Mouse (Mus musculus): ENCODE data around the gene Stradb. TPM values are rescaled to one million over a fixed set of nuclear protein-coding genes. Genes with fewer than 3 reads are reported as not detected.
"Not testable (repeated sequence)": the region's sequence is repeated elsewhere in the genome, so short reads cannot be mapped to it uniquely, and the experiment has no call there.

The Stradb gene
- total RNA-seq, 1 experiment from 2014 or later = 15.0 TPM

DNA sequence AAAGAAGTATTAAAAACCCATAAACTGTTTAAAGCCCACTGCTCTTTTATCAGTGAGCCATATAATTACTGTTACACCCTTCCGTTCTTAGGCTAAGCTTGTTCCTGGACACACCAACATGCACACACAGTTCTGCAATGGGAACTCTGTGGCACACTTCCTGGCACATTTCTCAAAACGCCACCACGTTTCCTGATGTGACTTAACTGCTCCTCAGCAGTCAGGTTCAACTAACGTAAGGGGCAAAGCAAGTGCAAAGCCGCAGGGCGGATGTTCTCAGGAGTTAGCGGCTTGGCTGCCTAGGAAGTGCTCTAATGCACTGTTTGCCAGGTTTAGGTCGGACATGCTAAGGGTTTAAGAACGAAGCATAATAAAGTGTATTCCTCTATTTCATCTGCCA is 17.1 kb upstream of the Stradb start:
- ATAC-seq (replicated peaks in 1 of 2; ENCODE audit: insufficient read depth in 1 of 2, low FRiP score in 2 of 2, low TSS enrichment in 1 of 2, low read depth in 1 of 2, poor library complexity in 2 of 2, severe bottlenecking in 2 of 2) = peak; percentile 80 to 82

DNA sequence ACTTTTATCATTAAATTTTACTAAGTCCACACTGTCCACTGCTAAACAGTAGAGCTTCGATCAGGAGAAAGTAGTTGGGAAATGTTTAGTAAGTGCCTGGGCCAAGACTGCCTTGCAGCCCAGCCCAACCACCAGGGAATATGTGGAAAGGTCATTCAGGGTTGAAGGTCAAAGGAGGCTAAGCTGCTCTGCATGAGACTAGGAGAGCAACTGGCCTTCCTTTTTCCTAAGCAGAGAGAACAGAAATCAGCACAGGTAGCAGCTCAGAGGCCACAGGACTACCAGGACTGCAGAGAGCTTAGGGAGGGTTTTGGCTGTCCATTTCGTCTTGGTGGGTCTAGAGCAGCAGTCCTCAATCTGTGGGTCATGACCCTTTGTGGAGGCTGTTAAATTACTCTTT is 15.4 kb upstream of the Stradb start:
- ATAC-seq (replicated peaks in 1 of 2; ENCODE audit: insufficient read depth in 1 of 2, low FRiP score in 2 of 2, low TSS enrichment in 1 of 2, low read depth in 1 of 2, poor library complexity in 2 of 2, severe bottlenecking in 2 of 2) = no peak

DNA sequence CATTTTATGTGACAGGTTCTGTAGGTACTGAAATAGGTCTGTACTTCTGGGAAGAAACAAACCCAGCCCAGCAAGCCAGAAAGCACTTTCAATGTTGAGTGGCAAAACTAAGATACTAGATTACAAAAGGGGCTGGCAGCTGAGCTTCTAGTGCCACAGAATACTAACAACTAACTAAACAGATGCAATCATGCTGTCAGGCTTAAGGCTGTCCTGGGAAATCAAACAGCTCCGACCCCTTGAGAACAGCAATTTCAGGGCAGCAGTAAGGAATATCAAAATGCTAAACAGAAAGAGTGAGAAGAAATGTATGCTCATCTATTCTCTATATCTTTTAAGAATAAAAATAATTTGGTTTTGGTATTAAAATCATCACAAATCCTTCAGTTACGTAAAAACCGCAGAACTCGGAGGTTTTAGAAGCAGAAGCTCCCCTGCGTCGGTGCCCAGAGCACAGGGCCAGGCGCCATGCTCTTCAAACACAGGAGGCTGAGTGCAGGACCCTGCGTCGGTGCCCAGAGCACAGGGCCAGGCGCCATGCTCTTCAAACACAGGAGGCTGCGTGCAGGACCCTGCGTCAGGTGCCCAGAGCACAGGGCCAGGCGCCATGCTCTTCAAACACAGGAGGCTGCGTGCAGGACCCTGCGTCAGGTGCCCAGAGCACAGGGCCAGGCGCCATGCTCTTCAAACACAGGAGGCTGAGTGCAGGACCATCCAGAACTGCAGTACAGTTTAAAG is 14.4 kb upstream of the Stradb start:
- not testable (repeated sequence) for ATAC-seq (replicated peaks in 1 of 2; ENCODE audit: insufficient read depth in 1 of 2, low FRiP score in 2 of 2, low TSS enrichment in 1 of 2, low read depth in 1 of 2, poor library complexity in 2 of 2, severe bottlenecking in 2 of 2)

DNA sequence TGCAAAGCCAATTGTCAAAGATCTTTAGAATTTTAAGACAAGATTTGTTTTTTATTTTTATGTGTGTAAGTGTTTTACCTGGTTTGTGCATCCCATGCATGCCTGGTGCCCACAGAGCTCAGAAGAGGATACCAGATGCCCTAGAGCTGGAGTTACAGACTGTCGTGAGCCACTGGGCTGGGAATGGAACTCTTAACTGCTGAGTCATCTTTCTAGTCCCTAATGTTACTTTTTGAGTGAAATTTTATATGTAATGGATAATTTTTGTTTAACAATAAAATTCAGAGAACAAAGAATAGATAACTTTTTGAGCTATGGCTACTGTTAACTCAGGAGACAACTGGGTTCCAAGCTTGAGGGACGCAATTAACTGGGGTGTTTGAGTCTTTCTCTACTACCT is 13.6 kb upstream of the Stradb start:
- ATAC-seq (replicated peaks in 1 of 2; ENCODE audit: insufficient read depth in 1 of 2, low FRiP score in 2 of 2, low TSS enrichment in 1 of 2, low read depth in 1 of 2, poor library complexity in 2 of 2, severe bottlenecking in 2 of 2) = no peak

DNA sequence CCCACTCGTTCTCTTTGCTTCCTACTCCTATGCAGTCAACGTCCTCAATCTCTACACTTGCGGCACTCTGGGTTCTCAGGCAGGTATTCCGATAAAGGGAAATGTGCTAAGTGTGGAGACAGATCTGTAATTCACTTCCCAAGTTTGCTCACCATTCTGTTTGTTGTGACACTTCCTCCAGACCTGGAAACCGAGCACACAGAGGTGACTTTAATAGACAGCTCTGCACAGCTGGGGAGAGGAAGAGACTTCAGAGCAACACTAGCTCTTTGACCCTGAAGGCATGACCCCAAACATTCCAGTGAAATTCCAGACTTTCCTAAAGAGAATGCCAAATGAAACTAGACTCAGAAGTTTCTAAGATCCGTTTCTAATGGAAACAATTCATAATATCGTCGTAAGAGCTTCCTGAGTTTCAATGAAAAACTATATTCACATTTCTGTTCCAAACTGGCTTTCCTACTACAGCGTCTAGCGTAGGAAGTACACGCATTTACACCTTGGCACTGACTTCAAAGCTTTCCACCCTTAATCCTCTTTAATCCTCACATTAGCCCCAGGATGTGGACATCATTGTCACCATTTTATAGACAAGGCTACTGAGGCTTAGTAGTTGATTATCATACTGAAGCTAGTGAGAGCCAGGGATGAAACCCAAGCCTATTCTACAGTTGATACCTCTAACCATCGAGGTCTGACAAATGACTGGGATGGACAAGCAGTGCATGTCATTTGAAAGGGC is 12.0 kb upstream of the Stradb start:
- ATAC-seq (replicated peaks in 1 of 2; ENCODE audit: insufficient read depth in 1 of 2, low FRiP score in 2 of 2, low TSS enrichment in 1 of 2, low read depth in 1 of 2, poor library complexity in 2 of 2, severe bottlenecking in 2 of 2) = peak in 1 of 2 experiments; percentile 30; a peak in 1 of 4 replicates

DNA sequence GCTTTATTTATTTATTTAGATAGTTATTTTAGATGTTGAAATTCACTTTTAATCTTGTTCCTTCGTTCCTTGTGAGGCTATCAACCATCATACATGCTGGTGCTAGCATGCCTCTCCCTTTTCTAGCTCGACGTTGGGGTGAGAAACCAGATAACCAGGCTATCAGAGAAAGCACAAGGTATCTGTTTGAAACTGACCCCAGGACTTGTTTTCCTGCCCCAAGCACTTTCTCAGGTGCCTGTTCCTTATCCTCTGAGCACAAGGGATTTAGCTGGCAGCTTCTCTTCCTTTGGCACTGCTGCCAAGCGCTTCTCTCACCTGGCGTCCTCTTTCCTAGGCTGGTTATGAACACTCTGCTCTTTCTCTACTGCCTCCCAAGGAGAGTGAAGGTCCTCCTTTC is 10.9 kb upstream of the Stradb start:
- ATAC-seq (replicated peaks in 1 of 2; ENCODE audit: insufficient read depth in 1 of 2, low FRiP score in 2 of 2, low TSS enrichment in 1 of 2, low read depth in 1 of 2, poor library complexity in 2 of 2, severe bottlenecking in 2 of 2) = peak in 1 of 2 experiments; percentile 9; a peak in 1 of 4 replicates

DNA sequence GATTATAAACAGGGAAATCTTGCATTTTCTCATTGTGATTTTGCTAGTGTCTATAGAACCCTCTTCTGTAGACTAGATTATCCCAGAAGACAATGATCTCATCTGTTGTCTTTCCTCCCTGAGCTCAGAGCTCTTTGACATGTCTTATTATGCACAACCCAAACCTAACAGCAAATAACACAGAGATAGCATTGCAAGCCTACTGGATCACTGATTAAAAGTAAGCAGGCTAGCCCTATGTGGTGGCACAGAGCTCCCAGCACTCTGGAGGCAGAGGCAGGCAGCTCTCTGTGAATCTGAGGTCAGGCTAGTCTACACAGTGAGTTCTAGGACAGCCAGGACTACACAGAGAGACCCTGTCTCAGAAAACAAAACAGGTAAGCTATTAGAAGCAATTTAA is 10.5 kb upstream of the Stradb start:
- ATAC-seq (replicated peaks in 1 of 2; ENCODE audit: insufficient read depth in 1 of 2, low FRiP score in 2 of 2, low TSS enrichment in 1 of 2, low read depth in 1 of 2, poor library complexity in 2 of 2, severe bottlenecking in 2 of 2) = no peak

DNA sequence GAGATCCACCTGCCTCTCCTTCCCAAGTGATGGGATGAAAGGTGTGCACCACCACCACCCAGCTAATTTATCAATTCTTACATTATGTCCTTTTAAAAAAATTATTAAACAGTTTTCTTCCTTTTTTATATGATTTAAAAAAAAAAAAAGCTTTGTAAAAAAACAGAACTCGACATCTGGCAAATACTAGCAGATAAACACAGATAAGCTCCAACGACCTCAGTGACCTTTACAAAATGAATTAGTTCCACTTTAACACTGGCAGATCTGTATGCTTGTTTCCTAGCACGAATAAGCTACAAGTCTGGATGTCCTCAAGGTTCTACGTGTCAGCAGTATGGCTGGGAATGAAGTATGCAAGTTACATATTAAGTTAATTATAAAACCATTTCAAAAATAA is 5.8 kb upstream of the Stradb start:
- no peak for ATAC-seq (replicated peaks in 1 of 2; ENCODE audit: insufficient read depth in 1 of 2, low FRiP score in 2 of 2, low TSS enrichment in 1 of 2, low read depth in 1 of 2, poor library complexity in 2 of 2, severe bottlenecking in 2 of 2)

DNA sequence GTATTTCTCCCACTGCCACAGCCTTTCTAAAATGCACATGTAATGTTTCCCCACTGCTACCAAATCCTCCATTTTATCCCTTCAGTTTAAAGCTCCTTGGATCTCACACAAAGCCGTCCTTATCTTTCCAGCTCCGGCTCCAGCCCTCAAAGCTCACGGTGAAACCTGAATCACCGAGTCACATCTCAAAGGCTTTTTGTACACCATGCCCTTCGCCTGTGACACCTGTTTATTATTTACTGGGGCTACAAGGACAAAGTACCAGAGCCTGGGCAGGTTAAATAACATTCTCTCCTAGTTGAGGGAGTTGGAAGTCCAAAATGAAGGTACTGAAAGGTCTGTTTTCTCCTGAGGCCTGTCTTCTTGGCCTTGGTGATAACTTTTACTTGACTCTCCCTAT is 3.3 kb upstream of the Stradb start:
- ATAC-seq (replicated peaks in 1 of 2; ENCODE audit: insufficient read depth in 1 of 2, low FRiP score in 2 of 2, low TSS enrichment in 1 of 2, low read depth in 1 of 2, poor library complexity in 2 of 2, severe bottlenecking in 2 of 2) = no peak

DNA sequence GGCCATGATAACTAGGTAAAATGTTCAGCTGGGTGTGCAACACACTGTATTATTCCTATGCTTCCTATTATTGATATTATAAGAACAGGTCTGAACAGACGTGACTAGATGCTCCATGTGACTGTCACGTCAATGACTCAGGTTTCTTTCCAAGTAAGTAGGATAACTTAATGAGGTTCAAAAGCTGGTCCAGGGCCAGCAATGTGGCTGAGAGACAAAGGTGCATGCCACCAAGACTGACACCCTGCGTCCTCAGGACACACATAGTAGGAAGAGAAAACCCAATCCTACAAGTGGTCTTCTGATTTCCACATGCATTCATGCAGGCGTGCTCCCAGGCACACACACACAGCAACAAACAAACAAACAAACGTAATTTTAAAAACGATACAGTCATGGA is 2.2 kb upstream of the Stradb start:
- no peak for ATAC-seq (replicated peaks in 1 of 2; ENCODE audit: insufficient read depth in 1 of 2, low FRiP score in 2 of 2, low TSS enrichment in 1 of 2, low read depth in 1 of 2, poor library complexity in 2 of 2, severe bottlenecking in 2 of 2)

DNA sequence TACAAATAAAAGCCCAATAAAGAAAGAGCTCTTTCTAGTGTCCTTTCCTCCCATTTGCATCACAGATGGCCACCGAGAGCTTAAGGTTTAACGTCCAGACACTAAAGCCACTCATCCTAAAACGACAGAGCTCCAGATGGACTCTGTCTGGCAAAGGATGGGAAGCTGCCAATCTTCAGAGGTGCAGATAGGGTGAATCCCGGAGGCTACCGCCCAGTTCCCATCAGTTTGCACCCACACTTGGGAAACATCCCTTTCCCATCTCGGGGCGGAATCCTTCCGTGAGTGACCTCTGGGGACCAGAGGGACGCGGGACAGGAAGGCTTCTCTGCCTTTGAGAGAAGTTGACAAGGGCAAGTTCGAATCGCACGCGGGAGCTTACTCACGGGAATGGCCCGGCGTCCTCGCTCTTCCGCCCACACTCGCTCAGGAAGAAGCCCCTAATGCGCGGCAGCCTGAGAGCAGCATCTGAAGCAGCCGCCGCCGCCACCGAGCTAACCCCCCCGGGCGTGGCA is 414 bp upstream of the Stradb start:
- ATAC-seq (replicated peaks in 1 of 2; ENCODE audit: insufficient read depth in 1 of 2, low FRiP score in 2 of 2, low TSS enrichment in 1 of 2, low read depth in 1 of 2, poor library complexity in 2 of 2, severe bottlenecking in 2 of 2) = no peak

DNA sequence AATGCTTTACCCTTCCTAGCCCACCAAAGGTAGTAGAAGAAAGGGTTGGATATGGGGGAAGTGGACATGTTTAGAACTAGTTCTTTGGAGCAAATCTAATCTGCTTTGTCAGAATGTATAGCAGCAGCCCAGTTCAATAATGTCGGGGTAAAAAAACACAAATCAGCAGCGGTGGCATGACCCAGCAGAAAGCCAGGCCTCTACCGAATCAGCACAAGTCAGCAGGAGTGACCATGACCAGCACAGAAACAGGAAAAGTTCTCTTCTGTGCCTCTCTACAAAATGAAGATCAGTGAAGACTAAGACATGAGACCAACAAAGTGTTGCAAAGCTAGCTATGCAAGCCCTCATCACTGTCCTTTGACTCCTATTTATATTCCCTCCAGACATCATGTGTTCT is 9.0 kb downstream of the Stradb start:
- ATAC-seq (replicated peaks in 1 of 2; ENCODE audit: insufficient read depth in 1 of 2, low FRiP score in 2 of 2, low TSS enrichment in 1 of 2, low read depth in 1 of 2, poor library complexity in 2 of 2, severe bottlenecking in 2 of 2) = no peak

DNA sequence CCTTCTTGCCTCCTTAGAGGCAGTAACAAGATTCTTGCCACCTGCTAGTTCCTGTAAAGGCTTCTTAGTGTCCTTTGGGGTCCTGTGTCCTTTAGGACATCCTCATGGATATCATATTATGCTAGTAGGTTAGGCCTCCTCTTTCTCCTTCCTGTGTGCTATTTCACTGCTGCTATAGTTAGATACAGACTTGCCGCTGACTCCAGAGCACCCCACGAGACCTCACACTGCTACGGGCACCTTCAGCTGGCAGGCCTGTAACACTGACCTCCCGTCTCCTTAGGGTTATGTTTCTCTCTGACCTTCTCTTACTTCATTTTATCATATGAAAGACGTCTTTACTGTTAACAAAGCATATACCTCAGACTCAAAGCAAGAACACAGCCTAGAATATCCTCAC is 11.3 kb downstream of the Stradb start:
- ATAC-seq (replicated peaks in 1 of 2; ENCODE audit: insufficient read depth in 1 of 2, low FRiP score in 2 of 2, low TSS enrichment in 1 of 2, low read depth in 1 of 2, poor library complexity in 2 of 2, severe bottlenecking in 2 of 2) = no peak

DNA sequence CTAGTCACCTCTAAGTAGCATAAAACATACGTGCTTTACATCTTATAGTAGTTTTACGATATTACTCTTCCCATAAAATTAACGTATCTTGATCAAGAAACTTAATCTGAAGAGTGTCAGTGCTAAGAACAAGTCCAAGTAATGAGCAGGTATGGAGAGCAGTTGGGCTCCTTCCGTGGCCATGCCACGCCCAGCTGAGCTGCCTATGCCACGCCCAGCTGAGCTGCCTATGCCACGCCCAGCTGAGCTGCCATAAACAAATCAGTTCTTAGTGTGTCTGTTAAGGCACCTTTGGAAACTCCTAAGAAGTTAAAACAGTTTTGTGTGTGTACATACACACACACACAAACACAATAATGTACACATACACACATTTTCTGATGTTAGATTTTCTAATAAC is 19.8 kb downstream of the Stradb start:
- no peak for ATAC-seq (replicated peaks in 1 of 2; ENCODE audit: insufficient read depth in 1 of 2, low FRiP score in 2 of 2, low TSS enrichment in 1 of 2, low read depth in 1 of 2, poor library complexity in 2 of 2, severe bottlenecking in 2 of 2)

DNA sequence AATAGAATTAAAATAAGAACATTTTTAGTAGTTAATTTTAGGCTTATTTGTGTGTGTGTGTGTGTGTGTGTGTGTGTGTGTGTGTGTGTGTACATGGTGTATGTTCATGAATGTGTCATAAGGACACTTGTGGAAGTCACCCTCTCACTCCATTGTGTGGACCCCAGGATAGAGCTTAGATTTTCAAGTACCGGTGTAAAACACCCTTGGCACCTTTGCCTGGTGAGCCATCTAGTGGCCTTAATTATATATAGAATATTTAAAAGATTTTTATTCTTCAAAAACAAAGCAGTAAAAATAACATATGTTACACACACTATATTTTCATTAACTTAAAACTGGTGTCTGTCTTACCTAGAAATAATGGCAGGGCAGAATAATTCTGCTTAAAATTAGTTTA is 20.4 kb downstream of the Stradb start:
- ATAC-seq (replicated peaks in 1 of 2; ENCODE audit: insufficient read depth in 1 of 2, low FRiP score in 2 of 2, low TSS enrichment in 1 of 2, low read depth in 1 of 2, poor library complexity in 2 of 2, severe bottlenecking in 2 of 2) = no peak

DNA sequence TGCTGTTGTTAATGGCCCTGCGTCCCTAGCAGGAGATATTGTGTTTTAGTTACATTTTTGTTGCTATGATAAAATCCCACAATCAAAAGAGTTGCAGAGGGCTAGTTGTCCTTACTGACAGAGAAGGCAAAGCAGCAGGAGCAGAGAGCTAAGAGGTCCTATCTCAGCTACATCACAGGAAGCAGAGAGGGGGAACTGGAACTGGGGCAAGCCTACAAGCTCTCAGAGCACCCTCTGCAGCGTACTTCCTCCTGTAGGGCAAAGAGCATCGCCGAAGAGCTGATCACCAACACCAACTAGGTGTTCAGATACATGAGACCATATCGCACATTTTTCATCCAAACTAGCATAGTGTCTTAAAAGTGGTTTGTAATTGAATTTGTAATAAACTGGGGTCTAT is 22.0 kb downstream of the Stradb start:
- peak in 1 of 2 experiments; percentile 56; a peak in 1 of 4 replicates for ATAC-seq (replicated peaks in 1 of 2; ENCODE audit: insufficient read depth in 1 of 2, low FRiP score in 2 of 2, low TSS enrichment in 1 of 2, low read depth in 1 of 2, poor library complexity in 2 of 2, severe bottlenecking in 2 of 2)

DNA sequence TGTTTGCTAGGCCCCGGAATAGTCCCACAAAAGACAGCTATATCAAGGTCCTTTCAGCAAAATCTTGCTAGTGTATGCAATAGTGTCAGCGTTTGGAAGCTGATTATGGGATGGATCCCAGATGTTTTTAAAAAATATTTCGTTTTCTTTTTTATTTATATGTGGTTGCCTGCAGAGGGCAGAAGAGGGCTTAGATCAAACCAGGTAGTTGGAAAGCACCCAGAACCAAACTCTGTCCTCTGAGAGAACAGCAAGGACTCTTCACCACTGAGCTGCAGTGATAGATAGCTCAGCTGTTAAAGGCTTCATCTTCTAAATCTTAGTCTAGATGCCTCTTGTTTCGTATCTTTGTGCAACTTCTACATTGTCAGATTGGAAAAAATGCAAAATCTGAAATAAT is 35.9 kb downstream of the Stradb start:
- peak in 1 of 2 experiments; percentile 65; a peak in 3 of 4 replicates for ATAC-seq (replicated peaks in 1 of 2; ENCODE audit: insufficient read depth in 1 of 2, low FRiP score in 2 of 2, low TSS enrichment in 1 of 2, low read depth in 1 of 2, poor library complexity in 2 of 2, severe bottlenecking in 2 of 2)

DNA sequence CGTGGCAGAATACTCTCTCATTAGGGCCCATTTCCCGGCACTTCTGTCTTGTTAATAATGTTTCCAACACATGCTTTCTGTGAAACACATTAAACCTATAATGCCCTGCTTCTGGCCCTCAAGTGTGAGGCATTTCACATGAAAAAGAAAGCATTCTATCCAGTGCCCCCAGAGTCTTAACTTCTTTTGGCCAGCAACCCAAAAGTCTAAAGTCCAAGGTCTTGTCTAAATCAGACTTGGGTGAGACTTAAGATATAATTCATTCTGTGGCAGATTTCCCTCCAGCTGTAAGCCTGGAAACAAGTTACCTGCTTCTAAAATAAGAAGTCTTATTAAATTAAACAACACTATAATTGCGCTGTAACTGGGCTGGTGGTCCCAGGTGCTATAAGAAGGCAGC is 48.2 kb downstream of the Stradb start:
- no peak for ATAC-seq (replicated peaks in 1 of 2; ENCODE audit: insufficient read depth in 1 of 2, low FRiP score in 2 of 2, low TSS enrichment in 1 of 2, low read depth in 1 of 2, poor library complexity in 2 of 2, severe bottlenecking in 2 of 2)

DNA sequence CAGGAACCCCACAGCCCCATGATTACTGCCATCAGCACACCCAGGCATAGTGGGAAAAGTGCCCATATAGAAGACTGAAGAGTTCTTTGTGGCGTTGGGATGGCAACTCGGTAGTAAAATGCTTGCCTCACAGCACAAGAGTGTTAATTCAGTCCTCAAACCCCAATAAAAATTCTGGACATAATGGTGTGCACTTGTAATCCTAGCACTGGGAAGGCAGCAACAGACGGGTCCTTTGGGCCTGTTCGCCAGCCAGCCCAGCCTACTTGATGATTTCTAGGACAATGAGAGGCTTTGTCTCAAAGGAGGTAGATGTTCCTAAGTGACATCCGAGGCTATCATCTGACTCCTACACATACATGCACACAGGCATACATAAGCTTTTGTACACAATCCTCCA is 64.4 kb downstream of the Stradb start:
- ATAC-seq (replicated peaks in 1 of 2; ENCODE audit: insufficient read depth in 1 of 2, low FRiP score in 2 of 2, low TSS enrichment in 1 of 2, low read depth in 1 of 2, poor library complexity in 2 of 2, severe bottlenecking in 2 of 2) = no peak
